Mouse (Mus musculus) fat pad, adult 2 months (tissue): Measurements from ENCODE around the gene Tom1.

Source experiments
- DNase-seq: peaks from one replicate; pipeline ENCODE4 v3.0.0-alpha.2; 2011; ENCODE audit warnings: low read depth, low spot score; ENCODE audit errors: extremely low read depth

Gene Tom1

GRCm38 (mm10) chr8:75033511-75034243 lies at the start of gene Tom1:
Gene Tom1, plus strand, starts transcription at chr8:75033705.
- peak; percentile 86 for DNase-seq

DNA sequence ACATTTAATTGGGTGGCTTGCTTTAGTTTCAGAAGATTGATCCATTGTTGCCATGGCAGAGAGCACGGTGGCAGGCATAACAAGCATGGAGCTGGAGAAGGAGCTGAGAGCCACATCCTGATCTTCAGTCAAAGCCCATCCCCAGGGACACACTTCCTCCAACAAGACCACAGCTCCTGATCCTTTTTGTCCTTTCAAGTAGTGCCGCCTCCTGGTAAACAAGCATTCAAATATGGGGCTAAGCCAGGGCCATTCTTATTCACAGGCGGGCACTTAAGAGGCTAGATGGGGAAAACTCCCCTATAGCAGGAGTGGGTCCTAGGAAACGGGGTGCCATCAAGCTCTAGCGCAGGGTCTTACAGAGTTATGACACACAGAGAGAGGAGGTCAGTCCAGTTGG lies 46.1 kb upstream of the Tom1 start:
- no peak for DNase-seq

- no peak for DNase-seq
Observed at GRCm38 (mm10) chr8:74990021-74990420, 43.5 kb upstream of the Tom1 start.

DNA sequence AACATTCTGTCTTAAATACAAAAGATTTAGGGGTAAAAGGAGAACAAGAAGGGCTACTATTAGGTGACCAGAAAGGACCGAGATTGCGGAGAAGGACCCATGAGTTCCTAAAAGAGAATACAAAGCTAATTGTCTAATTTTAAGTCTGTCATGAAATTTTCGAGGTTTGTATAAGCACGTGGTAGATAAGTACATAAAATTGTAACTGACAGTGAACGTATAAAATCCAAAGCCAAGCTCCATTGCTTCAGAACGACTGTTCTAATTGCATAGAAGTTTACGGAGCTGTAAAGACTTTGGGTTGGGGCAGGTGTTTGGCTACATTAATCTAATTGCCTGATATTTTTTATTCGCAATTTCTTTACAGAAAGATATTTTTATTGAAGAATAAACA lies 40.4 kb upstream of the Tom1 start, which contains the start of gene Hmgxb4:
Hmgxb4 (plus strand) TSS at position 276 of the 394 bp plus-strand sequence.
- no peak for DNase-seq

DNA sequence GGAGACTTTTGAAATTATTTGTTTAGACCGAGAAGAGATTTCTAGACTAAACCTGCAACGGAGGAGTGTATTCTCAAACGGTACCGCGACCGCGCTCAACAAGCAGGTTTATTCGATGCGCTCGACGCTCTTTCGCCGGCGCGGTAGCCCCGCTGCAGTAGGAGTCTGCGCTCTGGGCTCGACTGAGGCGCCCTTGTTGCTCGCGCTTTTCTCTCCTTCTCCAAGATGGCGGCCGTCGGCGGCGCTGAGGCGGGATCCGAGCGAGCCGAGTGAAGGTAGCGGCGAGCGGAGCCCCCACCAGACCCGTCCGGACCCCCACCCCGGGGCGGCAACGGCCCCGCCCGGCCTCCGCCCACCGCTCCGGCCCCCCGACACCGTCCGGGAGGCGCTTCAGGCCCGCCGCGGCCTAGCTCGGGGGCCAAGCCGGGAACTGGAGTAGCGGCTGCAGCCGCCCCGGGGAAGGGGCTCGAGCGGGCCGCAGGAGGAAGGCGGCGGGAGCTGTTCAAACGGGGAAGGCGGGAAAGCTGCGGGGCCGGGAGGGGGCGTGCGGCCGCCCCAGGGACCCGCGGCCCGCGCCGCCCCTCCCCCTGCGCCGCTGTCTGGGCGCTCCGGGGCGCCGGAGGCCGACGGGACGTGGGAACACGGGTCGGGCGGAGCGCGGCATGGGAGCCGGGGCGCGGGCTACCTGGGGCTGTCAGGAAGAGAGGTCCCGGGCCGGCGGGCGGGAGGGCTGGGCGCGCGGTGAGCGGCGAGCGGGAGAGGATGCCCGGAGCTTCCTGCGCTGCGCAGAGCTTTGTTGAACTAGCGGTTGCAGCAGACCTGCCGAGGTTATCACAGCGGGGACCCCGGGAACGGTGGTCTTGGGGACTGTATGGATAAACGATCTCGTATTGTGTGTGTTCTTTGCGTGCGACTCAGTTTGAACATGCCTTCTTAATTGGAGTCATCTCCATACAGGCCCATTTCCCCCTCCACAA lies 39.7 kb upstream of the Tom1 start:
- peak; percentile 19 for DNase-seq

DNA sequence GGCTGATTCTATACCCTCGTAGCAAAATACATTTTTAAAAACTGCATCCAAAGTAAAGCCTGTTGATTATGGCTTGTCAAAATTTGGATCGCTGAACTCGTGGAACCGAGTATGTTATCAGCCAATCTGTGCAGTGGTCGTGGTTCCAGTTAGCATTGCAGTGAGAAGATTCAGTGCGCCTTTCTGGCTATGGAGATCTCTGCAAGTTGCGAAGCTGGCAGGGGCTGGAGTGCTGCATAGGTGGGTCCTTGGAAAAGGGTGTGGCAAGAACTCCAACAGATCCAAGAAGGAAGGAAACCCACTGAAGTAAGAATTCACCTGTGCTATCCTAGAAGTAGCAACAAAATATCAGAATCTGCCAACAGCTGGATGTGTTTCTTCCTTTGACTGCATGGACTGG lies 39.0 kb upstream of the Tom1 start:
- no peak for DNase-seq

- DNase-seq, result no peak
Observed at GRCm38 (mm10) chr8:75000431-75000830, 33.1 kb upstream of the Tom1 start.

GRCm38 (mm10) chr8:75008826-75009225 lies 24.7 kb upstream of the Tom1 start:
- no peak for DNase-seq

GRCm38 (mm10) chr8:75013557-75013956 lies 19.9 kb upstream of the Tom1 start:
- DNase-seq, result no peak

GRCm38 (mm10) chr8:75013964-75014363 lies 19.5 kb upstream of the Tom1 start:
- no peak for DNase-seq

DNA sequence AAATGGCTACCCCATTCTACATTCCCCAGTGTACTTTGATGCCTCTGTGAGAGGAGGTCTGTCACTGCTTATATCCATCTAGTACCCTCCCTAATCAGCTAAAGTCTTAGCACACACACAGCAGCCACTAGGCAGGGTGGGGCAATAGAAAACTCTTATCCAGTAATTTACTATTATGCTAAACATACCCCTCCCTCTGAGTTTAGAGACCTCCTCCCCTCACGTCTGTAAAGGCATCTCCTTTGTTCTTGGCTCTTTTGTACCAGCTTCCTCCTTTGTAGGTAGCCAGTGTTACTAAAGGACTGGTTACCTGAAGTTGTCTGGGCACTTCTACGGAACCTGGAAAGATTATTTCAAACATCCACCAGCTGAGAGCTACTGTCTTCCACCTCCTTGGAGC lies 17.5 kb upstream of the Tom1 start:
- no peak for DNase-seq

GRCm38 (mm10) chr8:75016422-75016821 lies 17.1 kb upstream of the Tom1 start:
- no peak for DNase-seq

GRCm38 (mm10) chr8:75018274-75018972 lies 15.1 kb upstream of the Tom1 start:
- DNase-seq, result no peak

DNA sequence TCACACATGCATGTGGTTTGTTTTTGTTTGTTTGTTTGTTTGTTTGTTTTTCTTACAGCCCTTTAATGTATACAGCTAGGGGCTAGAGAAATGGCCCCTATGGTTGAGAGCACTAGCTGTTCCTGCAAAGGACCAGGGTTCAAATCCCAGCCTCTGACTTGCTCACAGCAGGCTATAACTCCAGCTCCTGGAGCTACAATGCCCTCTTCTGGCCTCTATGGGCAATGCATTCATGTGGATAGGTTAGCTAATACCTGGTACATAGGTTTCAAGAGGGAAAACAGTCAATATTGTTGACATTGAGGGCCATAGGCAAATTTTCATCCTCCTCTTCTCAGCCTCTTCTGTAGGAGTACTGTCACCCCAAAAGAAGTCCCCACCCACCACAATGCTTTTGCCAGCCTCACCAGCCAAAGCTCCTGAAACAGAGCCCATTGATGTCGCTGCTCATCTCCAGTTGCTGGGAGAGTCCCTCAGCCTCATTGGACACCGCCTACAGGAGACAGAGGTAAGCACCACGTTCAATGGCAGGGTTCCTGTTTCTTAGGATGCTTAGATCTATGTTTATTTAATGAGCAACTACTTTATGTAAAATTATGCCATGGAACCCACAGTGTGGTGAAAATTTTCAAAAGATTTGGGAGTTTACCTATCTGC lies 9.7 kb upstream of the Tom1 start:
- DNase-seq, result no peak

- DNase-seq, result no peak
Observed at GRCm38 (mm10) chr8:75025809-75026208, 7.7 kb upstream of the Tom1 start.

- peak; percentile 74 for DNase-seq
Observed at GRCm38 (mm10) chr8:75030453-75031024, 3.0 kb upstream of the Tom1 start.

GRCm38 (mm10) chr8:75032961-75033360 lies 544 bp upstream of the Tom1 start:
- DNase-seq, result no peak

GRCm38 (mm10) chr8:75034285-75034684 lies 780 bp downstream of the Tom1 start:
- DNase-seq, result no peak

GRCm38 (mm10) chr8:75035640-75036039 lies 2.1 kb downstream of the Tom1 start:
- no peak for DNase-seq

- DNase-seq, result no peak
Observed at GRCm38 (mm10) chr8:75038497-75038896, 5.0 kb downstream of the Tom1 start.
